Mouse (Mus musculus) embryo, embryonic 11.5 days (tissue): ENCODE results near the gene Reep1.

Experiments used
- DNase-seq: peaks from one replicate; pipeline ENCODE4 v3.0.0-alpha.2; 2012; ENCODE audit warnings: low read depth, low spot score

Gene Reep1

DNA sequence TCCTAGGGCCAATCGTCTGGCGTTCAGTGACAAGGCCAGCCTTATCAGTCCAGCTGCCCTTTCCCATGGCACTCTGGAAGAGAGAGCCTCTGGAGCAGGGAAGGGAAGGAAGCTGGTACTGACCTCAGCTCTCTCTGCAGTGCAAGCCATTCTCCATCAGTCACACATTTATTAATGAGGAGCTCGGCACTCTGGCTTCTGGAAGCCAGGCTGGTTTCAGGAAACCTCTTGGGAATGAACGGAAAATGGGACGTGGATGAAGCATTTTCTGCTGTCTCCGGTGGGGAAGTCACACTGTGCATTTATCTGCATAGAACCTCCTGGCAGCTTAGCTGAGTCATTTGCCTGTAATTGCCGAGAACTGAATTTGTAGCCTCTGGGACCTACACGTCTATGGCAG lies 29.8 kb downstream of the Reep1 start:
- DNase-seq = no peak

DNA sequence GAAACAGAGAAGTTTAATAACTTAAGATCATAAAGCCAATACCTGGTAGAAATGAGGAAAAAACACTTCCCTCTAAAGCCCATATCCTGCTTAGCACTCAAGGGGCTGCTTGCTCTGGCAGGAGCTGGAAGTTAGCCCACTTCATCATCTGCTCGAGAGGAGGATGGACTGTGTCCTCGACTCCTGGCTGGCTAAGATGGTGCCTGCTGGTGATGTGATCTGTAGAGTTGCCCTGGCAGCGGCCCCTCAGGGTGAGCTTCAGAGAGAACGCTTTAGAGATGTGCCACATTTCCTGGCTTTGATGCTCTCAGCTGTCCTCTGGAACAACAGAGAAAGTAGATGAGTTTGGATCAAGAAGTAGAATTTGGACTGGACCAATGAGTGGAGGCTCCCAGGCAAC lies 31.2 kb downstream of the Reep1 start:
- no peak for DNase-seq

DNA sequence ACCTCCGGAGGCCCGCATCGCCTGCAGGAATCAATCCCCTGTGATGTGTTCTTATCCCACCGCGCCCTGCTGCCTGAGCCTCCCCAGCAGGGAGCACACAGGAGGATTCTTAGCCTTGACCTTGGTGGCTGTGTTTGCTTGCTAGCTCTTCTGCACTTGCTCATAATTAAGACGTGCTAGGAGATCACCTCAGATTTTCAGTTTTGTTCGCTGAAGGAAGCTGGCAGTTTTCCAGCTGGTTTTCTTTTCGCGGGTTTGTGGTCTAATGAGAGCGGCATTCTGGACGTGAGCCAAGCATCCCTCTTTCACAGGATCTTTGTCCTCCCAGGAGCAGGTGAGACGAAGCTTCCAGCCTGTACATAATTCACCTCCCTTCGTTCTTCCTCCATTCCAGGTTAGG lies 33.6 kb downstream of the Reep1 start:
- DNase-seq = no peak

DNA sequence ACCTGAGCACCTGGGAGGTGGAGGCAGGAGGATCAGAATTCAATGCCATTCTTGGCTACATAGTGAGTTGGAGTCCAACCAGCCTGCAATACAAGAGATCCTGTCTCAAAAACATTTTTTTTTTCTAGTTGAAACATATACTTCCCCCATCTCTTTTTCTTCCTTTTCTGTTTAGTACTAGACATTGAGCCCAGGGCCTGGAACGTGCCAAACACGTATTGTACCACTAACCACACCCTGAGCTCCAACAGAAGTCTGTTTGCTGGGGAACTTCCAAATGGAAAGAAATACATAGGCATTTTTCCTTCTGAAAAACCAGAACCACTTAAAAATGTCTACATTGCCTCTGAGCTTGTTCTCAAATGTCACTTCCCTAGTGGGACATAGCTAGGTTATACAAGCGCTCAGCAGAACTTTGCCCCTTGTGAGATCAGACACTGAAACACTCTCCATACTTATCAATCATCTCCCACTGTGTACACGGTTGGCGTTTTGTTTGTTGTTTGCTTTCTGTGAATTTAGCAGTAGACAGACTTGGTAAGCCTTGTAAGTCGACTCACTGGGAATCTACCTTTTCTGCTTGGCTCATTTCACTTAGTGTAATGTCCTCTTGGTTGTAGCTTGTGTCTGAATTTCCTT lies 34.8 kb downstream of the Reep1 start:
- no peak for DNase-seq

DNA sequence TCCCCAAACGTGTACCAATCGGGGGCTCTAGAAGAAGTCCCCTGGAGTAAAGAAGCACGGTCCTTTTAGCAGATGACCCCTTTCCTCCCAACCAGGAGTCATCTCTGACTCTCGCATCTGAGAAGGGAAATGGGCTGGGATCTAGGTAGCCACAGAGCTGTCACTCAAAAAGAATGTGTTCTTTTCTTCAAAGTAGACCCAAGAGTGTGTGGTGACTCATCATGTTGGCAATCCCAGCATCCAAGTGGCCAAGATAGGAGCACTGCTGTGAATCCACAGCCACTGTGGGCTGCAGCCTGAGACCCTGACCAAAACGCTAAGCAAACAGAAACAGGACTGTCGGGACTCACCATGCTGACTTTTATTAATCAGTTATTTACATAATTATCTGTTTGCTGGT lies 37.6 kb downstream of the Reep1 start:
- no peak for DNase-seq

DNA sequence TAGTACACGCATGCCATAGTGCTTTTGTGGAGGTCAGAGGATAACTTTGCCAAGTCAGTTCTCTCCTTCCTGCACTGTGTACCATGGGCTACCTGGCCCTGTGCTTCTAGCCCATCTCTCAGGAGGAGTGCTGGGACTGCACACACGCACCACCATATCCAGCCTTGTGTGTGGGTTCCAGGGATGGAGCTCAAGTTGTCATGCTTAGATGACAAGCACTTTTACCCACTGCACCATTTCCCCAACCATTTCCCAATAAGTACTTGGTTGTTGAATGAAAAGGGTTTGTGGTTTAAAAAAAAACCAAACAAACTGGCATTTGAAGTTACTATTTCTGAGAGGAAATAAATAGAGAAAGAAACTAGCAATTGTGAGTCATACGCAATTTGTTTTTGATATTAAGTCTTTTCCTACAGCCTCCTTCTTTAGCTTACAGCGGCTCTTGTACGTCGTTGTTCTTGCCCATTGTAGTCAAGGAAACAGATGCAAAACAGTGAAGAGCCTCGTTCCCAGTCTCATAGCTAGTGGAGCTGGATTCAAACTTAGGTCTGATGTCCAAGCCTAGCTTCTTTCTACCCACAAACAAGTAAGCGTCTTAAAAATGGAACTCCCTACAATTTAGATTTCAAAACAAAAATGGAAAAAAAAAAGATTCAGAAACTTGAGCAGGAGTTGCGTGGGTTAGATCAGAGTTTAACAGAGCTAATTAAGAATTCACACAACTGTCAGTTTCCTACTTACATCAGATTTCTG lies 38.3 kb downstream of the Reep1 start:
- no peak for DNase-seq

DNA sequence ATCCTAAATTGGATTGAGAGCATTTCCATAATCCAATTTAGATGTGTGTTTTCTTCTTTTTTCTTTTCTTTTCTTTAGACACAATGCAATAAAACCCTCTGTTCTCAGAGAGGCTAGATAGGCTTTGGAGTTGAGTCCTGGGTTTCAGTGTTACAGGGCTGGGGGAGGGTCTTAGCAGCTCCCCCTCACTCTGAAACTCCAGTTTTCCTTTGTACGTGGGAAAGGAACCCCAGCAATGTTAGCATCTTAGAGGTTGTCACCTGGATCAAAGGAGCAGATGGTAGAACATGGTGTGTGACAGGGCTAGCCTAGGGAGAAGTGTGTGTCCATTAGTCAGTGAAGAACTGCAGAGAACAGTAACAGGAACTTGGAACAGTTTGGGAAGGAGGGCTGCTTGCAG lies 38.9 kb downstream of the Reep1 start:
- DNase-seq = no peak

DNA sequence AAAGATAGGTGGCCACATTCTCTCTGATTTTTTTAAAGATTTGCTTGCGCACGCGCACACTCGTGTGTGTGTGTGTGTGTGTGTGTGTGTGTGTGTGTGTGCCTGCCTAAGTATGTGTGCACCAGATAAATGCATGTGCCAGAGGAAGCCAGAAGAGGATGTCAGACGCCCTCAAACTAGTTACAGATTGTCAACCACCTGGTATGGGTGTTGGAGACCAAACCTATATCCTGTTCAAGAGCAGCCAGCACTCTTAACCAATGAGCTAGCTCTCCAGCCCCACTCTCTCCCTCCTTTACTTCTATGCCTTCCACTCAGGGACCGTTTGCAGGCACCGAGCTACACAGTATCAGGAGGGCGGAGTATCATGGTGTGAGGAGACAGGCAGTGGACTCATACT lies 39.5 kb downstream of the Reep1 start:
- no peak for DNase-seq

DNA sequence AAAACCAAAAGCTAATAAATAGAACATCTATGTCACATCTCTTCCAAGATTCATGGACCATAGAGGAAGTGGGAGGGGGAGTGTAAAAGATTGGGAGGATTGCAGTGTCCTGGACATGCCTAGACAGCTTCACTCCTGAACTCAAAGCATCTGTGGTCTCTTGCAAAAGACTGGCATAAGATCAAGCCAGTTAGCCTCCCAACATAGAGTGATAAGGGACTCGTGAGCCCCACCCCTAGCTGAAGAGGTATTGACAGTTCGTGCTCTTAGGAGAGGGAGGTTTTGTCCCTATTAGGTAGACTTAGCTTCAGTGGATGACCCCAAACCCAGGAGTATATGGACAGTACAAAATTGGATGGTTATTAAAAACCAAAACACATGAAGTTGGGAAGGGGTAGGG lies 44.2 kb downstream of the Reep1 start:
- DNase-seq = no peak

DNA sequence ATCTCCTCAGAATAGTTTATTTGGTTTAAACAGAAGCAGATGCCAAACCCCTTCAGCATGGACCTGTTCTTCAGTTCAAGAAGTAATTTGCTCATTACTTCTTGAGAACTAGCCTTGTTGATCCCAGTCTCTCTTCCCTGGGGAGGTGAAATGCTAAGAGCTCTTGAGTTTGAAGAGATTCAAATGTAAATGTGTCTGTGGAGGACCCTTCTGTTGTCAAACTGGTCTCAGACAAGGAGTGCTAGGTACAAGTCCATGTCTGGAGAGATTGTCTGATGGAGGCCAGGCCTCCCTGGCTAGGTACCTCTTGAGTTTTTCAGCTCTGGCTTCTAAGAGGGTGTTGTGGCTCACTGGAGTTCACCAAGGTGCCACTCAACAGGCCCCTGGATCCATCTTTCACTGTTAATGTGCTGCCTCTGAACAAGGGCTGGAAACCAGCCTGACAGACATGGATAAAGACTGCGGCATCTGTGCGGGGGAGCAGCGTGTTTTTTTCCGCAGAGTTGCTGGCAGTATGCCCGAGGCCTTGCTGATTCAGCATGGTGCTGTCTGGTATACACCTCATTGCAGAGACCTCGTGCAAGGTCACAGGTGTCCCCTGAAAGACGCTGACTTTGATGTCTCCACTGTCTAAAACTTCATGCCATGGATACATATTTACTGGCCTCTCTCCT lies 45.6 kb downstream of the Reep1 start:
- no peak for DNase-seq

DNA sequence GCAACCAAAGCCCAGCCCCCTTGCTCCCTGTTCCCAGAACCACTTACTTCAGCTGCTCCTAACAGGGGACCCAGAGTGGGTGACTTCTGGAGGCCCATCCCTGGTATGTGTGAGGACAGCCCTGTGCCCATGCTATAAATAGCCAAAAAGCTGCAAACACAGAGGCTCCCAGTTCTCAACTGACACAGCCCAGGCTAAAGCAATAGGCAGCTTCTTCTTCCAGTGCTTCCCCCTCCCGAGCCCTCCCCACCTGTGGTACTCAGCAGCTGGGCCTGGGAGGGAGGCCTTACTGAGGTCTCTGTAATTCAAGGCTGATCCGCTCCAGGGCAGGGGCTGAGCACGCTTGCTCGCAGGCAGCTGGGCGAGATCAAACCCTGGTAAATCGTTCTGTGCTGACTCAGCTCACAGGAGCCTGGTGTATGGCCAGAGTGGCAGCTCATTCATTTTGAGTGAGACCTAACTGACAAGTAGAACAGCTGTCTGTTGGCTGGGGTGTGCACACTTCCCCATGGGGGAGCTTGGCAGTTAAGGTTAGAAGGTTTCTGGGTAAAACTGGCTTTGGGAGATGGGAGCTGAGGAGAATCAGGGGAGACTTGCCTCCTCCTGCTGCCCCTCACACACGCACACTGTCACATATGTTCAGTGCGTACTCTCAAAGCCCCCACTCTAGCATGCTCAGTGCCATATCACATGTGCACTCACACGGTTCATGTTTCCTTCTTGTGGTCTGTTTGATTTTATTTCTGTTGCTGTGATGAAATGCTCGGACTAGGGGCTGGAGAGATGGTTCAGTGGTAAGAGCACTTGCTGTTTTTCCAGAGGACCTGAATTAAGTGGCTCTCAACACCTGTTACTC lies 49.9 kb downstream of the Reep1 start:
- DNase-seq = peak; percentile 23

DNA sequence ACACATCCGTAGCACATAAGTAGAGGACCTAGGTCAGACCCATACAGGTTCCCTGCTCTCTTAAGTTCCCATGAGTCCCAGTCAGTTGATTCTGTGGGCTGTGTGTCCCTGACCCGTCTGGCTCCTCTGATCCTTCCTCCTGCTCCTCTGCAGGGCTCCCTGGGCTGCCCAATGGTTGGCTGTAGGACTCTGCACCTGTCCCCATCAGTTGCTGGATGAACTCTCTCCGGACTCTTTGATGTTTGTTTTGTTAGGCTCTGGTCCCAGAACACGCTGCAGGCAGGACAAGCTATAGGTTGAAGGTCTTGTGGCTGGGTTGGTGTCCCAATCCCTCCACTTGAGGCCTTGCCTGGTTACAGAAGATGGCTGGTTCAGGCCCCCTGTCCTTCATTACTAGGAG lies 51.4 kb downstream of the Reep1 start:
- DNase-seq = no peak

DNA sequence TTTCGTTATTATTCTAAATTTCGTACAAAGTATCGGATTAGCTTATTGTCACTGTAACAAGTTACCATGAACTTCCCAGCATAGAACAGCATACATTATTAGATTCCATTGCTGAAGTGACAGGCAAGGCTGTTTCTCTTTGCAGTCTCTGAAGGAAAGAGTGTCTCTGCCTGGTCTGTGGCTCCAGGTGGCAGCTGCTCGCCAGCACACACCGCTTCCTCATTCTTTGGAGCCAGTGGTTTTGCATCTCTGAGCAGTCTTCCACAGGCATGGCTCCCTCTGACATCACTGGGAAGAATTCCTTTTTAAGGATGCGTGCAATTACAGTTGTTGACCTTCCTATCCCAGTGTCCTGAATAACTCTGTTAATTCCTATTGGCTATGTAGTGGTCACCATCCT lies 52.7 kb downstream of the Reep1 start:
- DNase-seq = no peak

DNA sequence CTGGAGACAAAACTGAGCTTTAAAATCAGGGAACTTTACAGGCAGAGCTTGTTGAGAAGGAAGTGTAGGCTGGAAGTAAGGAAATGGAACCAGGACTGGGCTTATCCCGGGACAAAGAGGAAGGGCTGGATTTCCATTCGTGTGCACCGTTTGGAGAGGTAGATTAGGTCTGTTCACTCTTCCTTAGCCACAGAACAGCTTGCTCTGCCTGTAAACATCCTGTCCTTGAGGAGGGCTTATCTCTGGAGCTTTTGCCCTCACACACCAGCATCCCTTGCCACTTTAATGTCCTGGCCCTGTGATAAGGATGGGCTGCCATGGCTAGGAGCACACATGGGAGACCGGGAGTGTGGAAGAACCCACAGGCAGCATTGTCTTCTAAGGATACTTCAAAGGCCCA lies 60.4 kb downstream of the Reep1 start:
- DNase-seq = no peak

DNA sequence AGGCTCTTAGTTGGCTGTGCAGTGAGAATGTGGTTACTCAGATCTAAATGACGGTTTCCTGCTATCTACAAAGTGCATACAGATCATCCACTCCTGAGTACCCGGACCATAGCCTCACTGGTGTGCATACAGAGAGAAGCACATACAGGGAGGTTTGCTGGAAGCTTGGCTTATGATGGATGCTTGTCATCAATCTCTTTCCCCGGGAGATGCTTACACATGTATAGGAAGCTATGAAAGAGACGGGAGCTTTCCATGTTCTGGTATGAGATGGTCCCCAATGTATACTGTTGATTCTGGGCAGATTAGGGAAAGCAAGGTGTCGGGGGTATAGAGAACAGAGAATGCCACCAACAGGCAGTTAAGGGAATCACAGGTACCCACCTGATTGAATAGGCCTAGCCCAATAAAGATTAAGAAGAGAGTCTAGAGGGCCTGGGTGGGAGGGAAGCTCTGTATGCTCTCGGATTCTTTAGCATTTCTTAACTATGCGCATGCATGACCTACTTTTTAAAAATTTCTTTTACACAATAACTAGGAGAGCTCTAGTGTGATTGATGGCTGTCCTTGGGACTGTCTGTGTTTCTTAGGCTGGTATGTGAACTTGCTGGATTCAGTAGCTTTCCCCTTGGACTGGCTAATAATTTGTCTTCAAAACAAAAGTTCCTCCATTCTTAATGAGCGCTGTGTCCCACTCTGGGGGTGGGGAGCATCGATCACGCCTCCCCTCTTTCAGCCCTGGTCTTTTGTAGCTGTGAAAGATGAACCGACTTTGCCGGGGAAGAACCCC lies 62.7 kb downstream of the Reep1 start:
- no peak for DNase-seq

DNA sequence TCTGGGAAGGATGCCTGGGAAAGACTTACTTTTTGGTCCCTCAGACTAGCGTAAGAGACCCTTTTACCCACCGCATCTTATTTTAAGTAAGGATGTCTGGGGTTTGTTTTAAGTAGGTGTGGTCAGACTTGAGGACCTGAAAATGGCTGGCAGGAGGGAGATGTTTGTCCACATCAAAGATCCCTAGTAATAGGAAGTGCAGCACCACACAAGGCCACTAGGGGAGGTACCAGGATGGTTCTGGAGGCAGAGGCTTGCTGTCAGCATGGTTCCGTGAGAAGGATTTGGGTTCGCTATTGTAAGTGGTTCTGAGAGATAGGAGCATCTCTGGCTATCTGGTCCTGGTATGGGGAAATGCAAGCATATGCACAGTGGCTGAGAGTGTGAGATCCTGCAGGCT lies 63.5 kb downstream of the Reep1 start:
- DNase-seq = no peak

DNA sequence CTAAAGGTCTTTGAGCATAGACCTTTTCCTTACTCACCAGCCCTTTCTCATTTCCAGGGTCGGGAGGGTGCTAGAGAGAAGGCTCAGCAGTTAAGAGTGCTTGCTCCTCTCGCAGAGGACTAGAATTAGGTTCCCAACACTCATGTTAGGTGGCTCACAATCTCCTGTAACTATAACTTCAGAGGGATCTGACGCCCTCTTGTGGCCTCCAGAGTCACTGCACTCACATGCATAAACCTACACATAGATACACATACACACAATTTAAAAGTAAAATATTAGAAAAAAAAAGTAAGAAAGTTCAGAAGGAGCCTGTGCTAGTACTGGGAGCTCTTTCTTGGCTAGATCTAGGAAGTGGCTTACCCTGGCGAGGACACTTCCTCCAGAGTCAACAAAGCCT lies 63.9 kb downstream of the Reep1 start:
- DNase-seq = no peak

DNA sequence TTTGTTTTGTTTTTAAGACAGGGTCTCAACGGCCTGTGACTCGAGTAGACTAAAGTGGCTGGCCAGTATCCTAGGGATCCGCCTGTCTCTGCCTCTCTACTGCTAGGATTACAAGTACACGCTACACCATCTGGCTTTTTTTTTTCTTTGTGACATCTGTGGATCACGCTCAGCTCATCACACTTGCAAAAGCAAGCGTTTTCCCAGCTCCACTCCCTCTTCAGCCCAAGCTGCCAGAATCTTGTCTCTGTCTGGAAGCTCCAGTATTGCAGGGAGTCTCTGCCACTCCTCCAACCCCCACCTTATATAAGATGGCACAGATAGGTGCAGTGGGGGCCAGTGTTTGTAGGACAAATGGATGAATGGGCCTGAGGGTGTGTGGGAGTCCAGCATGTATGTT lies 64.8 kb downstream of the Reep1 start:
- no peak for DNase-seq

DNA sequence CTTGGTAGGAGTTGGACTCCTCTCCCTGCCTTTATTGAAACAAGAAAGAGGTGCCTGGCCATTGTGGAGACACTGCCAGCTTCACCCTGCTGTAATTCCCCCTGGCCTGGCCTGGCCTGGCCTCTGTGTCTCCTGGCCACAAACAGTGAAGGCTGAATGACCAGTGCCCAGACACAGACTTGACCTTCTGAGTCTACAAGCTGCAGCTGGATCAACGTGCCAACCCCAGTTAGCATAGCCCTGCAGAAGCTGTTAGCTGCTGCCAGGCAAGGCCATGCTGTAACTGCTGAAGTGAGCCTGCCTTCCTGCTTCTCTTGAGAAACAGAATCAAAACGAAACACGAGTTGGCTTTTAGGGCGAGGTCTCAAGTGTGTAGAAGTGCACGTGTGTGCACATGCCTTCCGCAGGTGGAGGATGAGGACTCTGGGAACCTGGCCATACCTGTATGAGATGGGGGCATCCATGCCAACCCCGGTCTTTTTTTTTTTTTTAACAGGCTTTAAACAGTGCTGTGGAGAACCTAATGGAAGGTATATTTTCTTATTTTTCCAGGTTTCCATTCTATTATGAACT lies 65.4 kb downstream of the Reep1 start:
- no peak for DNase-seq

DNA sequence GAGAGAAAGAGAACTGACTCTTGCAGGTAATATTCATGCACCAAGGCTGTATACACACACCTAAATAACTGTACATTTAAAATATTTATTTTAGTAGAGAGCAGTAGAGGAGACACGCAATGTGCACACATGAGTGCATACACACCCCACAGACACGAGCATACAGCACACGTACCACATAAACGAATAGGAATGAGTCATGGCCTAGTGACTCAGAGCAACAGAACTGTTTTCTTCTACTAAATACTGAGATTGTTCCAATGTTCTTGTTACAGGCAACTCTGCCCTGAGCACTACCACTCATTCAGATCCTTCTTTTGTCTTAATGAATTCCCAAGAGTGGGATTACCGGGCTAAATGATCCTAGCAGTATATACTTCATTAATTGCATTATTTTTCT lies 70.7 kb downstream of the Reep1 start:
- no peak for DNase-seq

DNA sequence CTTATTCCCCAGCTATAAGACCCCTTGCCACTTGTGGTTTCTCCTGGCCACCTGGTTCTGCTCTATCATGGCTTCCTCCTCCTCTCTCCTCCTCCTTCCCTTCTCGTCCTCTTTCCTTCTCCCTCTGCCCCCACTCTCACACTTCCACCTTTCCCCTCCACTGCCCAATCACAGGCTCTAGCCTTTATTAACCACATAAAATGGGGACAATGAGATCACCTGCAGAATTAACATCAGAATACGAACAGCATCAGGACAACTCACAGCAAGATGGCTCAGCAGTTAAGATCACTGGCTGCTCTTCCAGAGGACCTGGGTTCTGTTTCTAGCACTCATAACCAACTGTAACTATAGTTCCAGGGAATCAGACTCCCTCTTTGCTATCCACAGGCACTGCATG lies 72.5 kb downstream of the Reep1 start:
- DNase-seq = no peak
